Mouse (Mus musculus): ENCODE measurements at regions not wholly inside any gene's neighbourhood (a gene's known extent, or its start where the extent isn't known, plus 50 kb on each side); places are given as distances from the start of the nearest gene placed in this dataset.
A peak's percentile ranks its signal among the peaks of the same experiment; 100 is the strongest.

- DNase-seq (ENCODE audit: low spot score), result no peak
Measured at GRCm38 (mm10) chr8:89325751-89326351, 281.9 kb upstream of the Sall1 start.

GRCm38 (mm10) chr8:89325248-89325645, 281.3 kb upstream of the Sall1 start:
- no peak for DNase-seq (ENCODE audit: low spot score)

- DNase-seq (ENCODE audit: low spot score), result peak; percentile 53
Measured at GRCm38 (mm10) chr8:89324462-89325247, 280.7 kb upstream of the Sall1 start.

- DNase-seq (ENCODE audit: low spot score), result peak; percentile 37
Measured at GRCm38 (mm10) chr8:89317514-89318289, 273.7 kb upstream of the Sall1 start.

- peak; percentile 18 for DNase-seq (ENCODE audit: low spot score)
Measured at GRCm38 (mm10) chr8:89316566-89317175, 272.7 kb upstream of the Sall1 start.

GRCm38 (mm10) chr8:89314907-89315306, 270.9 kb upstream of the Sall1 start:
- no peak for DNase-seq (ENCODE audit: low spot score)

- DNase-seq (ENCODE audit: low spot score), result no peak
Measured at GRCm38 (mm10) chr8:89310696-89311214, 266.8 kb upstream of the Sall1 start.

GRCm38 (mm10) chr8:89309591-89309990, 265.6 kb upstream of the Sall1 start:
- no peak for DNase-seq (ENCODE audit: low spot score)

- DNase-seq (ENCODE audit: low spot score), result no peak
Measured at GRCm38 (mm10) chr8:89308950-89309349, 265.0 kb upstream of the Sall1 start.

- DNase-seq (ENCODE audit: low spot score), result no peak
Measured at GRCm38 (mm10) chr8:89308532-89308931, 264.6 kb upstream of the Sall1 start.

- no peak for DNase-seq (ENCODE audit: low spot score)
Measured at GRCm38 (mm10) chr8:89307601-89308000, 263.6 kb upstream of the Sall1 start.

GRCm38 (mm10) chr8:89307085-89307484, 263.1 kb upstream of the Sall1 start:
- DNase-seq (ENCODE audit: low spot score), result no peak

GRCm38 (mm10) chr8:89304116-89304515, 260.2 kb upstream of the Sall1 start:
- no peak for DNase-seq (ENCODE audit: low spot score)

GRCm38 (mm10) chr8:89303326-89303725, 259.4 kb upstream of the Sall1 start:
- no peak for DNase-seq (ENCODE audit: low spot score)

GRCm38 (mm10) chr8:89299637-89300036, 255.7 kb upstream of the Sall1 start:
- DNase-seq (ENCODE audit: low spot score), result no peak

- no peak for DNase-seq (ENCODE audit: low spot score)
Measured at GRCm38 (mm10) chr8:89295686-89296085, 251.7 kb upstream of the Sall1 start.

- no peak for DNase-seq (ENCODE audit: low spot score)
Measured at GRCm38 (mm10) chr8:89289017-89289416, 245.1 kb upstream of the Sall1 start.

GRCm38 (mm10) chr8:89284871-89285564, 241.1 kb upstream of the Sall1 start:
- no peak for DNase-seq (ENCODE audit: low spot score)

- DNase-seq (ENCODE audit: low spot score), result no peak
Measured at GRCm38 (mm10) chr8:89283105-89284096, 239.4 kb upstream of the Sall1 start.

- DNase-seq (ENCODE audit: low spot score), result peak; percentile 41
Measured at GRCm38 (mm10) chr8:89279844-89280243, 235.9 kb upstream of the Sall1 start.

Data from retina, embryonic 14.5 days (tissue).